Mouse (Mus musculus) ES-E14 (cell line): ENCODE results near the gene Zcchc24.

Experiments used
- CHD2 ChIP-seq: IDR thresholded peaks from 2 replicates; pipeline ENCODE4 v1.6.1; 2014; ENCODE audit warnings: mild to moderate bottlenecking, low read depth, low read length, inconsistent platforms
- ZNF384 ChIP-seq: IDR thresholded peaks from 2 replicates; pipeline ENCODE4 v1.6.1; 2012; ENCODE audit warnings: low read depth, low read length, inconsistent platforms

DNA sequence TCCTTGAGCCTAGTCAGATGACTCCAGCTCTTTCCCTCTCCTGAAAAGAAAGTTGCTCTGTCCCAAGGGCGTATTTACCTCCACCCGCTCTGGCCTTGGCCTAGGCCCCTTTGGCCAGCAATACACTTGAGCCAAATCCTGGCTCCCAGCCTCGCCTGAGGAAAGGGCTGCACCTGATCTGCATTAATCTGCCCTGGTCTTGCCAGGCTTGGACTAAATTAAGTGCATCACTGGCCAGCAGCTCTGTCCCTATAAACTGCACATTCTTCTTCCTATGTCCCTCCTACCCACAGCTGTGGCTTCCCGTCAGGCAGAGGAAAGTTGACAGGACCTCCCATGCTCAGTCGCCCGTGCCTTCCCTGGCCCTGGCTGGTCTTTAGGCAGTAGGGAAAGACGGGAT, 37.0 kb upstream of the Zcchc24 start:
- TF ChIP-seq ZNF384: no peak
- TF ChIP-seq CHD2: no peak
